Mouse (Mus musculus): Measurements from ENCODE around the gene Utp15. TPM values are rescaled to one million over a fixed set of nuclear protein-coding genes. Genes with fewer than 3 reads are reported as not detected.

Gene Utp15
- total and polyA plus RNA-seq, 3 experiments: 40.3 to 60.8 TPM; not detected in 1

GRCm38 (mm10) chr13:98245386-98245785 lies 17.5 kb downstream of the Utp15 start:
- no peak overlapping the region for H3K27ac ChIP-seq (ENCODE audit: control insufficient read depth, low read depth, low read length)
- no peaks in the 10 kb centered on the region for H3K9me3 ChIP-seq (replicated peaks; ENCODE audit: insufficient read depth, low read length)
- no peaks in the 10 kb centered on the region for H3K27me3 ChIP-seq (ENCODE audit: control insufficient read depth in 1 of 2, insufficient read depth in 2 of 2, low read length in 2 of 2)
- no peak for DNase-seq (ENCODE audit: low read depth, low spot score)
- no peaks in the 10 kb centered on the region for H3K4me1 ChIP-seq (ENCODE audit: control insufficient read depth in 1 of 2, insufficient read depth in 2 of 2, low read length in 2 of 2)
- TF ChIP-seq POLR2A (IDR thresholded peaks at IDR 0.05; ENCODE audit: control insufficient read depth in 1 of 2, insufficient read depth in 1 of 2, low read depth in 1 of 2, low read length in 2 of 2, poor library complexity in 1 of 2) (no peak; a peak in 1 of 4 replicates), MEF2A (IDR thresholded peaks at IDR 0.05; ENCODE audit: extremely low read depth, insufficient replicate concordance, low read depth, low read length, poor library complexity, severe bottlenecking) (no peak), MYC (IDR thresholded peaks at IDR 0.05; ENCODE audit: low read depth, low read length) (no peak), CHD1 (IDR thresholded peaks at IDR 0.05; ENCODE audit: low read depth, low read length) (no peak), POLR2AphosphoS2 (IDR thresholded peaks at IDR 0.05; ENCODE audit: low read length) (0 out of 2 replicates have a peak, but pooled peaks have one; percentile 19)
- H3K79me2 ChIP-seq (ENCODE audit: control insufficient read depth, insufficient read depth, low read length, poor library complexity): no peaks in the 10 kb centered on the region
- peaks cover 0 to 7% of the 10 kb centered on the region in 2 experiments; a peak in 2 of 4 replicates for H3K36me3 ChIP-seq (ENCODE audit: control insufficient read depth in 1 of 2, insufficient read depth in 2 of 2, low read length in 2 of 2)
- H3K9ac ChIP-seq (ENCODE audit: control insufficient read depth, low read depth, low read length, poor library complexity, severe bottlenecking): no peak overlapping the region
- no peak overlapping the region for H3K4me3 ChIP-seq (ENCODE audit: control insufficient read depth in 1 of 2, insufficient read depth in 1 of 2, low read depth in 2 of 2, low read length in 2 of 2)

DNA sequence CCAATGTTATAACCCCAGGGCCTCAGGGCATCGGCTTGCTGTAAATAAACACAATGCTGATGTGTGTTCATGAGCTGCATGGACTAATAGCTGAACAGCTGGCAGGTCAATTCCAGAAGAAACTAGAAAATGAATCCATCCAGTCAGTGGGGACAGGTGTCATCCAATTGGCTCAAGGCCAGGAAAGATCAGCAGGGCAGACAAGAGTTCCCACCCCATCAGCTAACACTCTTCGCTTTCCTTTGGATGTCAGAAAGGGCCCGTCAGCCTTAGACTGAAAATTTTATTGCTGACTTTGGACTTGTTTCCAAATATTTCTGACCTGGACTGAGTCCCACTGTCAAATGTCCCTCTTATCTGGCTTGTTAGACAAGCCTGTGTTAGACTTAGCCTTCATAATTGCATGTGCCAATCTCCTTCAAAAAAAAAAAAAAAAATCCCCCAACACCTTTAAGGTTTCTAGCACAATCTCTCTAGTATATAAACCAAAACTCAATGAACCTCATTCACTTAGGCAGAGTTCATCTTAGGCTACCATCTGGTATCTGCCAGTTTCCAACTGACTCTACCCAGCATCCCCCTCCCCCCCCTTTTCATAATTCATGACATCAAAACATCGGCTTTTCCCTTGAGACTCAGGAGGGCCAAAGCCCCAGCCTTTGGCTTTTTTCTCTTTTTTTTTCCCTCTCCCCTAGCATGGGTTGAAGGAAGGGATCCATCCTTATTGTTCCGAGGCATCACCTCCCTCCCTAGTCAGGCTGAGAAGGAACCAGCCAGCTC lies 18.1 kb downstream of the Utp15 start:
- Histone ChIP-seq H3K4me1 (ENCODE audit: control insufficient read depth in 1 of 2, insufficient read depth in 2 of 2, low read length in 2 of 2) (no peaks in the 10 kb centered on the region), H3K27ac (ENCODE audit: control insufficient read depth, low read depth, low read length) (no peak overlapping the region), H3K79me2 (ENCODE audit: control insufficient read depth, insufficient read depth, low read length, poor library complexity) (no peaks in the 10 kb centered on the region), H3K27me3 (ENCODE audit: control insufficient read depth in 1 of 2, insufficient read depth in 2 of 2, low read length in 2 of 2) (no peaks in the 10 kb centered on the region), H3K36me3 (ENCODE audit: control insufficient read depth in 1 of 2, insufficient read depth in 2 of 2, low read length in 2 of 2) (peaks cover 0 to 7% of the 10 kb centered on the region in 2 experiments; a peak in 2 of 4 replicates), H3K9me3 (replicated peaks; ENCODE audit: insufficient read depth, low read length) (no peaks in the 10 kb centered on the region), H3K4me3 (ENCODE audit: control insufficient read depth in 1 of 2, insufficient read depth in 1 of 2, low read depth in 2 of 2, low read length in 2 of 2) (no peak overlapping the region), H3K9ac (ENCODE audit: control insufficient read depth, low read depth, low read length, poor library complexity, severe bottlenecking) (no peak overlapping the region)
- TF ChIP-seq NRF1 (IDR thresholded peaks at IDR 0.05; ENCODE audit: insufficient read depth, low read depth, low read length, poor library complexity, severe bottlenecking) (no peak), POLR2AphosphoS2 (IDR thresholded peaks at IDR 0.05; ENCODE audit: low read length) (no peak; the same call in 1 of the 2 replicates), ELF1 (IDR thresholded peaks at IDR 0.05; ENCODE audit: low read depth, low read length) (no peak), GABPA (IDR thresholded peaks at IDR 0.05; ENCODE audit: low read depth, low read length) (no peak), ZMIZ1 (IDR thresholded peaks at IDR 0.05; ENCODE audit: low read depth, low read length) (no peak), KAT2A (conservative IDR thresholded peaks at IDR 0.05; ENCODE audit: low read depth, low read length) (no peak), BHLHE40 (IDR thresholded peaks at IDR 0.05; ENCODE audit: borderline replicate concordance, low read depth, low read length) (no peak), UBTF (IDR thresholded peaks at IDR 0.05; ENCODE audit: borderline replicate concordance, insufficient read depth, low read depth, low read length) (no peak), MYB (IDR thresholded peaks at IDR 0.05; ENCODE audit: low read depth, low read length) (no peak), SIN3A (IDR thresholded peaks at IDR 0.05; ENCODE audit: low read length) (no peak), ZC3H11A (IDR thresholded peaks at IDR 0.05; ENCODE audit: low read depth, low read length) (no peak), POLR2AphosphoS5 (IDR thresholded peaks at IDR 0.05; ENCODE audit: borderline replicate concordance, low read depth, low read length) (no peak), TCF12 (IDR thresholded peaks at IDR 0.05; ENCODE audit: low read depth, low read length) (no peak), MEF2A (IDR thresholded peaks at IDR 0.05; ENCODE audit: extremely low read depth, insufficient replicate concordance, low read depth, low read length, poor library complexity, severe bottlenecking) (no peak), MYC (IDR thresholded peaks at IDR 0.05; ENCODE audit: low read depth, low read length) (no peak), TAL1 (IDR thresholded peaks at IDR 0.05; ENCODE audit: low read length) (no peak), CHD2 (IDR thresholded peaks at IDR 0.05; ENCODE audit: low read length) (no peak), RCOR1 (IDR thresholded peaks at IDR 0.05; ENCODE audit: low read depth, low read length) (no peak), TBP (IDR thresholded peaks at IDR 0.05; ENCODE audit: low read depth, low read length) (no peak), USF2 (IDR thresholded peaks at IDR 0.05; ENCODE audit: borderline replicate concordance in 1 of 2, insufficient read depth in 1 of 2, low read depth in 1 of 2, low read length in 2 of 2) (no peak)
- no peak for DNase-seq (ENCODE audit: low read depth, low spot score)

Measured in MEL (cell line).